Mouse (Mus musculus): ENCODE measurements around the gene Serping1.

GRCm38 (mm10) chr2:84819861-84820260 is 44.6 kb upstream of the Serping1 start:
- TF ChIP-seq ZC3H11A (IDR thresholded peaks at IDR 0.05; ENCODE audit: low read depth, low read length) = no peak
- TF ChIP-seq POLR2A (IDR thresholded peaks at IDR 0.05; ENCODE audit: low read depth, low read length) = no peak
- TF ChIP-seq CTCF (conservative IDR thresholded peaks at IDR 0.05 in 1 of 2, IDR thresholded peaks at IDR 0.05 in 1 of 2; ENCODE audit: low read depth in 2 of 2, low read length in 2 of 2) = no peak

All from CH12.LX (cell line).